10 mouse cellular contexts compared by ENCODE assay signal in genomic region chr14:105779760-105780159, GRCm38 (mm10).
DNase-seq lines count a peak whose midpoint lies in the region; TF ChIP-seq lines count a peak whose summit lies in the region.
"Had no signal": no experiment of that assay in that cellular context is flagged by ENCODE, and none has a peak within 500 bp of the region (broad histone marks: within the 10 kb centered on the region; RNA-seq: fewer than 3 reads in every experiment).

No protein-coding gene starts in this region.

- DNase-seq in cerebellum, postnatal 25 days = peak; percentile 8 to 13
- DNase-seq in cerebellum, adult 9-10 months = no peak
- no peak for DNase-seq in left cerebral cortex, adult 2 months (ENCODE audit: extremely low spot score in 1 of 2, low spot score in 2 of 2)
- DNase-seq in left cerebral cortex, adult 11 months (ENCODE audit: low spot score) = no peak
- no peak for DNase-seq in kidney, postnatal 36 days

- intact Hi-C loops in left cerebral cortex, adult 2 months (cut with DNase I) = loop anchor here (5.0 kb wide), 3 partner anchors 37 to 282 kb away; partner anchors contain the start of gene Spry2

- H3K4me3 ChIP-seq in left cerebral cortex, adult 2 months = no peak overlapping the region
- H3K4me3 ChIP-seq in cortical plate, adult 2 months (ENCODE audit: insufficient read depth, low read length) = no peak overlapping the region
- H3K4me3 ChIP-seq: embryonic facial prominence, embryonic 12.5 days; forebrain, embryonic 15.5 days; heart, embryonic 10.5 days; hindbrain, embryonic 12.5 days had no signal

- H3K27ac ChIP-seq in left cerebral cortex, adult 2 months = peak overlapping the region; percentile 81
- peak overlapping the region; percentile 89 for H3K27ac ChIP-seq in cortical plate, adult 2 months (ENCODE audit: insufficient read depth, low read length)
- H3K27ac ChIP-seq: embryonic facial prominence, embryonic 12.5 days; forebrain, embryonic 15.5 days; heart, embryonic 10.5 days; hindbrain, embryonic 12.5 days had no signal

- no peak for TF ChIP-seq CTCF in left cerebral cortex, adult 2 months (IDR thresholded peaks at IDR 0.05)
- TF ChIP-seq CTCF in cortical plate, adult 2 months (IDR thresholded peaks at IDR 0.05; ENCODE audit: extremely low read depth, insufficient read depth, low read length) = no peak

- H3K4me1 ChIP-seq in cortical plate, adult 2 months (ENCODE audit: control insufficient read depth, insufficient read depth, low read length) = peaks cover 2% of the 10 kb centered on the region; the same call in 1 of the 2 replicates
- H3K4me1 ChIP-seq: forebrain, embryonic 15.5 days; heart, embryonic 10.5 days; hindbrain, embryonic 12.5 days had no signal

- no peak for TF ChIP-seq POLR2A in cortical plate, adult 2 months (IDR thresholded peaks at IDR 0.05; ENCODE audit: extremely low read depth, insufficient read depth, low read length)

Comparison
In these comparisons a context has a peak if more than half of its experiments do, and no peak if none do; other contexts are left out.
1. DNase-seq: peak in cerebellum, postnatal 25 days (2 of 2); none in cerebellum, adult 9-10 months (single experiment), left cerebral cortex, adult 2 months (0 of 2), left cerebral cortex, adult 11 months (single experiment) and kidney, postnatal 36 days (0 of 2).